Mouse (Mus musculus): ENCODE results near the gene Slc1a4. TPM values are rescaled to one million over a fixed set of nuclear protein-coding genes. Genes with fewer than 3 reads are reported as not detected.
A peak's percentile ranks its signal among the peaks of the same experiment; 100 is the strongest.

Gene Slc1a4
- polyA plus RNA-seq, 1 experiment from 2014 or later, result 4.8 TPM

GRCm38 (mm10) chr11:20269885-20270284 is 62.6 kb downstream of the Slc1a4 start:
- Histone ChIP-seq H3K4me1 (replicated peaks; ENCODE audit: insufficient read depth, low read length) (no peaks in the 10 kb centered on the region), H3K9ac (ENCODE audit: low read depth, low read length) (no peak overlapping the region), H3K9me3 (replicated peaks; ENCODE audit: low read length) (no peaks in the 10 kb centered on the region), H3K36me3 (ENCODE audit: insufficient read depth, low read length) (no peaks in the 10 kb centered on the region), H3K27ac (no peak overlapping the region), H3K4me2 (ENCODE audit: low read length) (no peak overlapping the region), H3K27me3 (ENCODE audit: insufficient read depth, low read length) (no peaks in the 10 kb centered on the region), H3K4me3 (replicated peaks; ENCODE audit: low read depth, low read length) (no peak overlapping the region)
- ATAC-seq (replicated peaks; ENCODE audit: low FRiP score, low read depth), result no peak
- no peak for DNase-seq (ENCODE audit: low spot score)
- no peak for TF ChIP-seq CTCF (IDR thresholded peaks at IDR 0.05; ENCODE audit: low read depth)
- 91% methylated on average over 6 of the region's 6 CpGs for WGBS

GRCm38 (mm10) chr11:20262628-20263380 is 69.7 kb downstream of the Slc1a4 start:
- Histone ChIP-seq H3K9me3 (replicated peaks; ENCODE audit: low read length) (no peaks in the 10 kb centered on the region), H3K9ac (ENCODE audit: low read depth, low read length) (no peak overlapping the region), H3K27ac (no peak overlapping the region), H3K4me3 (replicated peaks; ENCODE audit: low read depth, low read length) (no peak overlapping the region), H3K36me3 (ENCODE audit: insufficient read depth, low read length) (no peaks in the 10 kb centered on the region), H3K4me2 (ENCODE audit: low read length) (no peak overlapping the region), H3K4me1 (replicated peaks; ENCODE audit: insufficient read depth, low read length) (no peaks in the 10 kb centered on the region), H3K27me3 (ENCODE audit: insufficient read depth, low read length) (no peaks in the 10 kb centered on the region)
- ATAC-seq (replicated peaks; ENCODE audit: low FRiP score, low read depth) (no peak), DNase-seq (ENCODE audit: low spot score) (peak; percentile 85)
- WGBS, result 65% methylated on average over 8 of the region's 8 CpGs
- TF ChIP-seq CTCF (IDR thresholded peaks at IDR 0.05; ENCODE audit: low read depth), result peak; percentile 68

GRCm38 (mm10) chr11:20254791-20255190 is 77.7 kb downstream of the Slc1a4 start:
- Histone ChIP-seq H3K27ac (no peak overlapping the region), H3K9me3 (replicated peaks; ENCODE audit: low read length) (no peaks in the 10 kb centered on the region), H3K27me3 (ENCODE audit: insufficient read depth, low read length) (no peaks in the 10 kb centered on the region), H3K4me1 (replicated peaks; ENCODE audit: insufficient read depth, low read length) (no peaks in the 10 kb centered on the region; the same call in 1 of the 2 replicates), H3K36me3 (ENCODE audit: insufficient read depth, low read length) (no peaks in the 10 kb centered on the region), H3K4me3 (replicated peaks; ENCODE audit: low read depth, low read length) (no peak overlapping the region), H3K9ac (ENCODE audit: low read depth, low read length) (no peak overlapping the region), H3K4me2 (ENCODE audit: low read length) (no peak overlapping the region)
- 70% methylated on average over 4 of the region's 4 CpGs for WGBS
- no peak for ATAC-seq (replicated peaks; ENCODE audit: low FRiP score, low read depth)
- no peak for DNase-seq (ENCODE audit: low spot score)
- no peak for TF ChIP-seq CTCF (IDR thresholded peaks at IDR 0.05; ENCODE audit: low read depth)

GRCm38 (mm10) chr11:20253088-20253487 is 79.4 kb downstream of the Slc1a4 start:
- no peak for TF ChIP-seq CTCF (IDR thresholded peaks at IDR 0.05; ENCODE audit: low read depth)
- Histone ChIP-seq H3K4me3 (replicated peaks; ENCODE audit: low read depth, low read length) (no peak overlapping the region), H3K9me3 (replicated peaks; ENCODE audit: low read length) (no peaks in the 10 kb centered on the region), H3K9ac (ENCODE audit: low read depth, low read length) (no peak overlapping the region), H3K4me1 (replicated peaks; ENCODE audit: insufficient read depth, low read length) (peaks cover 4% of the 10 kb centered on the region), H3K4me2 (ENCODE audit: low read length) (no peak overlapping the region), H3K27ac (no peak overlapping the region), H3K36me3 (ENCODE audit: insufficient read depth, low read length) (no peaks in the 10 kb centered on the region), H3K27me3 (ENCODE audit: insufficient read depth, low read length) (no peaks in the 10 kb centered on the region)
- ATAC-seq (replicated peaks; ENCODE audit: low FRiP score, low read depth) (no peak), DNase-seq (ENCODE audit: low spot score) (no peak)
- 76% methylated on average over 2 of the region's 2 CpGs for WGBS

Other genes with a start within 250 kb of the Slc1a4 start
- 103 and 111 TPM in 2 replicates for gene Actr2, start 219.8 kb downstream of the Slc1a4 start, polyA plus RNA-seq (2015; fragmentation: Nextera tagmentation; extraction: Ambion mirVana)
- 322 and 341 TPM in 2 replicates for gene Rab1a, start 131.3 kb downstream of the Slc1a4 start, polyA plus RNA-seq (2015; fragmentation: Nextera tagmentation; extraction: Ambion mirVana)
- gene Cep68, start 83.3 kb downstream of the Slc1a4 start, polyA plus RNA-seq (2015; fragmentation: Nextera tagmentation; extraction: Ambion mirVana), result 22.5 and 24.9 TPM in 2 replicates
- 36.0 and 40.9 TPM in 2 replicates for gene Sertad2, start 210.5 kb upstream of the Slc1a4 start, polyA plus RNA-seq (2015; fragmentation: Nextera tagmentation; extraction: Ambion mirVana)